Mouse (Mus musculus) cerebellum, adult 9-11 months (tissue): ENCODE results near the gene Tbc1d16.

Experiments used
- DNase-seq: peaks from one replicate; pipeline ENCODE4 v3.0.0; 2022

The Tbc1d16 gene

GRCm38 (mm10) chr11:119236354-119236753 lies 8.1 kb upstream of the Tbc1d16 start:
- no peak for DNase-seq

DNA sequence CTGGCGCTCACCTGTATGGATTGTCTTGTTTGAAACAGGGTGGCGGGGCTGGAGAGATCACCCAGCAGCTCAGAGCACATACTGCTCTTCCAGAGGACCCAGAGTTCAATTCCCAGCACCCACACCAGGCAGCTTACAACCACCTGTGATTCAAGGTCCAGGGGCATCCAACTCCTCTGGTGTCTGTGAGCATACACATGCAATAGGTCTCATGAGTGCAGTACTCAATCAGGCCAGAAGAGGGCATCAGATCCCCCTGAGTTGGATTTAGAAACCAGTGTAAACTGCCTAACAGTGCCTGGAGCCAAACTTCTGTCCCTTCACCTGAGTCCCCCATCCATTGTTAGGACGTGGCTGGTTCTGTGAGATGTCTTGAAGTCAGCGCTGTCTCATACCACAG lies 7.3 kb upstream of the Tbc1d16 start:
- DNase-seq = peak; percentile 53

- DNase-seq = no peak
These were observed 6.5 kb upstream of the Tbc1d16 start for GRCm38 (mm10) chr11:119234770-119235169.

DNA sequence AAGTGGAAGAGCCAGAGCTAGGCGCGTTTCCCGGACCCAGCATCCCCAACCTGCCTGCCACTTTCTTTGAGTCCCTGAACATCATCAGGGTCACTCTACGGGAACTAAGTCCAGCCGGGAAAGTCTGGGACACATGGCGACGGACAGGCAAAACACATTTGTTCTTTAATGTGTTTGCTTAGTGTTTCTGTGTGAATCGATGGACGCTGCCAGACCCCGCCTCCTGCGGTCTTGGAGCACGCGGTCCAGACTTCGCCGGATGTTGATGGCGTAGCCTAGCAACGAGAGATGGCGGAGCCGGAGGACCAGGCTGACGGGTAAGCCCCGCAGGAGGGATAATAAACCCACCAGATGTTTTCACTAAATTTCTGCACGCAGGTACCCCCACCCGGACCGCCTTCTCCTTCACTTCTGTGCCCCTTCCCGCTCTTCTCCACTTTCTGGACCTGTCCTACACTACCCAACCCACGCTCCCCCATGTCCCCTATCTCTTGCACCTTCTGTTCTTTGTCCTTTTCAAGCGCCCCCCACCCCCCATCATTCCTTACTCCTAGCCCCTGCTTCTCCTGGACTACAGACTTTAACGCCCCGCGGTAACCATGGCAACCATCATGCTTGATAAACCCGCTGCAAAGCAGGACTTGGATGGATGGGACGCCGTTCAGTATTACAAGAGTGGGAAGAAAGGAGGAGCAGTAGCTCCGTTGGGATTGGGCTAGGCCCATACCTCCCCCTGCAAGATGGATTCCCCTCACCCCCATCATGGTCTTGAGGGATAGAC lies 737 bp upstream of the Tbc1d16 start:
- peak; percentile 68 for DNase-seq

GRCm38 (mm10) chr11:119227591-119227990 lies 708 bp downstream of the Tbc1d16 start:
- peak; percentile 41 for DNase-seq

GRCm38 (mm10) chr11:119225634-119226033 lies 2.7 kb downstream of the Tbc1d16 start:
- DNase-seq = peak; percentile 46

- DNase-seq = no peak
These were observed 3.4 kb downstream of the Tbc1d16 start for GRCm38 (mm10) chr11:119224926-119225325.

DNA sequence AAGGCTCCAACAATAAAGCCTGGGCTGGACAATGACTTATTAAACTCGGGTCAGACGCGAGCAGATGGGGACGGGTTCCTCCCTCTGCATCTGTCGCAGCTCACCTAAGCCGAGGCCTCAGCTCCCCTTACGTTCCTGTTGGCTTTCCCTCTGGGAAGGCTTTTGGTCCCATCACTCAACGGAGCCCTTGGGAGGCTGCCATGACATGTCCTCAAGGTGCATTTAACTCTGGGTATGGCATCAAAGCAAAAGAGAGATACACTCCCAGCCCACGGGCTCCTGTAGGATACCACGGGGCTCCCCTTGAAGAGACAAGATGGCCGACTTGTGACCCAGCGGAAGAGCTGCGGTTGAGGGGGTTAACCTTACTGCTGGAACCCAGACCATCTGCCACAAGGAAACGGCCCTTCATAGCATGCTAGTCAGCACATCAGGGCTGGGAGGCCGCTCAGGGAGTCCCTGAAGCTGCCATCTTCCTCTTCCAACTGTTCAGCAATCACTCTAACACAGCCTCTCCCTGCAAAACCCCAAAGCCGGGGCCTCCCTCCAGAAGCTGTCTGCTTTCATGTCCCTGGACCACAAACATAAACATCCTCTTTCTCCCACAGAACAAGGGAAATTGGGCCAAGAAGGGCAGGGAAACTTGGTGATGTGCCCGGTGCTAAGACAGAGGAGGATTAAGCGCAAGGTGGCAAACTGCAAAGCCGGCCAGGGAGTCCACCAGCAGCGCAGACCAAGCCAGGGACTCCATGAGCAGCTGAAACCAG lies 5.0 kb downstream of the Tbc1d16 start:
- peak; percentile 62 for DNase-seq

GRCm38 (mm10) chr11:119221812-119222510 lies 6.3 kb downstream of the Tbc1d16 start:
- peak; percentile 57 for DNase-seq

DNA sequence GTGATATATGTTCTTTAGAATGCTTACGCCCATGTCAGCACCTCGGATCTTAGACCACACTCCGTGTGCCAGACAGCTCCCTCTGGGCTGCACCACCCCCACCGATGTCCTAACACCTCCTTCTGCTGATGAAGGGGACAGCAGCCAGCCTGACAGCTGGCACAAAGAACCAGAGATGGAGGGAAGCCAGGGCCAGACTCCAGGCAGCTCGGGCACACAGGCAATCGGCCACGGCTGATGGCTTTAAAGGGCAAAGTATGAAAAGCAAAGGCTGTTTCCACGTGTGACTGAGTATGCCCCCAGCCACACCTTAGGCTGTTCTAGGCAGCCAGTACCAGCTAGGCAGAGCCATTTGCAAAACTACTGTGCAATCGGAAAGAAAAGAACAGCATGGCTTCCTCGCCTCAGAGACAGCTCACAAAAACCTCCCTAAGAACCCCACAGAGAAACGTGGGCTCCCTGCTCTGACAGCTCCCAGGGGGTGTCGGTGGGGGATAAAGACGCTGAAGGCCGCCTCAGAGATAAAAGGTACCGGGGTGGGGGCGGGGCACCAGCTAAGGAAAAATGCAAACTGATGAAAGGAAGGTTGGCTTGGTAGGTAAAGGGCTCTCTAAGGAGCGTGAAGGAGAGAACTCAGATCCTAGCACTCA lies 8.4 kb downstream of the Tbc1d16 start:
- DNase-seq = peak; percentile 95

DNA sequence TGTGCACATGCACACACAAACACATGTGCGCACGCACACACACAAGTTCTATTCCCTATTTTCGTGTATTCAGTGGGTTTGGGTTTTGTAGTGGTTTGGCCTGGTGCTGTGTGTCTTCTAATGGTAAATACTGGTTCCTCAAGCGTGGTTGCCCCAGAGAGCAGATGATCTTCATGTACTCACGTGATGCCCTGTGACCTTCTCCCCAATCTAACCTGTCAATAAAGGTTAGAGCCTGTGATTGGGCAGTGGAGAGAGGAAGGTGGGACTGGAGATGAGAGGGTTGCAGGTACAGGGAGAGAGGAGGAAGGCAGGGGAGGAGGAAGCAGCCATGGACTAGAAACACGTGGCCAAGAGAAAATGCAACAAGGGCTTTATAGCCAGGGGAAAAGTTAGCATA lies 10.4 kb downstream of the Tbc1d16 start:
- no peak for DNase-seq

- DNase-seq = peak; percentile 96
These were observed 12.3 kb downstream of the Tbc1d16 start for GRCm38 (mm10) chr11:119215905-119216507.

DNA sequence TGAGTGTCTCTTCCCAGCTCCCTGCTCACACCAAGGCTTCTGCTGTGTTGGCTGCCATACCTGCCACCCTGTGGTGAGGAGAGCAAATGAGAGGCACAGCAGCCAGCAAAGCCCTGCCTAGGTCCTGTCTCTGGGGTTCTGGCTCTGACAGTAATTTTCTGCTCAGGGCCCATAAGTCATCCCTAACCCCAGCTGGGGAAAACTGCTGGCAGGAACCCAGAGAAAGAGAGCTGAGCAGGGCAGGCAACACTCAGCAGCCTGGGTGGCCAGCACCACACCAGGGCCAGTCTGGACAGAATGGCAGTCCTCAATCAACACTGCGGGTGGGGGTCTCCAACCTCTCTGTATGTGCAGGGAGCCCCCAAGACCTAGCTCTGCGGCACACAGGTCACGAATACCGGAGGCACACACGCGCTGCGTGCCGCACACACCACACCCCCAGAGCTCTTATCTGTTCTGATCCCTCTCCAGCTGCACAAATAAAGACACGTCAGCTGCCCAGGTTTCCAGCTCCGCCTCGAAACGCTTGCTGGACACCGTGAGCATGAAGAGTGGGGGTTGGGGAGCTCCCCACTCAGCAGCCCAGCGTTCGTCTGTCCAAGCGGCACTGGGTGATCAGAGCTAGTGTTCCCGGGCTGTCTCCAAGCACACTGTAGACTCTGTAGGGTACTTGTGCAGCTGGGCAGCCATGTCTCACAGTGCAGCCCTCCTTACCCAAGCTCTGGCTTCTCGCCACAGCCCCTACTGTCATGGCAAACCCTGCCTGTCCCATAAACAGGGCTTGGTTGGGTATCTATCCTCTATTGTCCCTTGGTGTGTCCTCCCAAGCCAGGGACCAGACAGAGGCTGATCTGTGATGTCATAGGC lies 13.0 kb downstream of the Tbc1d16 start:
- peak; percentile 84 for DNase-seq

DNA sequence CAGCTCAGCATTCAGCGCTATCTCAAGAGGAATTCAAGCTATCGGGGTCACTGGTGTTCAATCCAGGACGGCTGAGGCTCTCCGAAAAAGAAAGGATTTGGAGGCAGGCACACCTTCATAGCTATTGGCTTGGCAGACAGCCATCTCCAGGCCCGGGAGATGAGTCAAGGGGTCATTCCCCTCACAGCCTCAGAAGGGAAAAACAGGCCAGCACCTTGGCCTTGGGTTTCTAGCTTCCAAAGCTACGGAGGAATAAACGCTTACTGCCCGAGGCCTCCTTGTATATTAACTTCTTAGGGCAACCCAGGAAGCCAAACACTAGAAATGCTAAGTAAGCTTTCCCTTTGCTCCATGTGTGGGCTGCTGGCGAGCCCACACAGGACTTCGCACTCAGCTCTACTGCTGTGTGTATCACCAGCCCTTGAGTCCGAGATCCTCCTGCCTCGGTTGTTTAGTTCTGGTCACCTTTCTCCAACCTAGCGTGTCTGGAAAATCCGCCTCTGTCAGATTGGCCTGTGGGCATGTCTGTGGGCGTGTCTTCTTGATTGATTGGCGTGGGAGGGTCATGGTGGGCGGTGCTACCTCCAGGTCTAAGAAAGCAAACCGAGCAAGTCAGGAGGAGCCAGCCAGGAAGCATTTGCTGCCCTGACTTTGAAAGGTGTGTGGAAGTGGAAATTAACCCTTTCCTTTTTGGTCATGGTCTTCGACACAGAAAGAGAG lies 15.0 kb downstream of the Tbc1d16 start:
- peak; percentile 59 for DNase-seq

DNA sequence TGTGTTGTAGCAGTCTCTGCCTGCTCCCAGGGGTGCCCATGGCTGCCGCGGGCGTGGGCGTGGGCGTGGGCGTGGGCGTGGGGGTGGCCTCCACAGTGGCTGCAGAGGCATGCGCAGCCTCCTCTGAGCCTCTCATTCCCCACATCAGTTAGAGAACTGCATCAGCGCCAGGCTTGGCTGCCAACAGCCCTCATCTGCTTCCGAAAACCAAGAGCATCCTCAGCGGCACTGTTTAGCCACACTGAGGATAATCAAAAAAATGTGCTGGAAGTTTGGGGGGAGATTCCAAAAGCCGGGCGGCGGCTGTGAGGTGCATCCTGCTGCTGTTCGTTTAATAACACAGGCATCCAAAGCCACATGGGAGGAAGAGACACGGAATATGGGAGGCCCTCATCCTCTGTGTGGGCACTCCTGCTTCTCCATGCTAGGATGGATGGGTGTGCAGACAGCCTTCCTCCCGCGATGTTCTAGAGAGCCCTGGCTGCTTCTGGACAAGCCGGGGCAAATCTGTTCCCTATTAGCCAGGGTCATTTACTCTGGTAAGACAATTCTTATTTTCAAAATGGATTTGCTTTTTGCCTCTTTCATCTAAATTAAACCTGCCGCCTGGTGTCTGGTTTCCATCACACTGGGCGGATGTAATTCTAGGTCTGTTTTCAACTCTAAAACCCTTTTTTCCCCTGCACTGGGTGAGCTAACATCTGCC lies 16.5 kb downstream of the Tbc1d16 start:
- DNase-seq = peak; percentile 54

DNA sequence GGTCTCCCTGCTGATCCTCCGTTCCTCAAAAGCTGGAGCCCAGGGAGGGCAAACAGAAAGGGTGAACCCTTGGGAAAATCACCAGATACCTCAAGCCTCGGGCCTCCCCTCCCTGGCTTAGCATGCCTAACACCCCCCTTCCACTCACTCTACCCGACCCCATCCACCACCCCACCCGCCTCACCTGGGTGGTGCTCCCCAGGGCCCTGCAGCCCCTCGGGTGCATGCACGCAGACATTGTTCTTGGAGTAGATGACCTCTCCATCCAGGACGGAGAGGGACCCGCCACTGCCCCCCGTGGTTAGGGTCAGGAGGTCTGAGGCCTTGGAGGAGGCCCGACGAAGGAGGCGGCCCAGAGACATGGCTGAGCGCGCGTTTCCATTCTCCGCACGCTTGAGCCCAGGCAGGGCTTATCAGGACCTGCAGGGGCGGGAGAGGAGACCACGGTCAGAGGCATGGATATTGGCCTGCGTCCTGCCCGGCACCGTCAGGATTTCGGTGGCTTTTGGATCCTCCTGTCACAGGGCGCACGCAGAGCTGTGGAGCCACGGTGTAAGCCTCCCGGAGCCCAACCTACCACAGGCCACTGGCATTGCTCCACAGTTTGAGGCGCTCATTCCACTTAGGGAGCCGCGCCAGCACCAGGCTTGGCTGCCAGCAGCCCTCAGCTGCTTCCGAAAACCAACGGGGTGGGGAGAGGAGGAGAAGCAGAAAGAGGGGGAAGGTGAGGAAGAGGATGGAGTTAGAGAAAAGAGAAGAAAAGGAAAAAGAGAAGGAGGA lies 17.8 kb downstream of the Tbc1d16 start:
- peak; percentile 95 for DNase-seq

- DNase-seq = peak; percentile 91
These were observed 18.8 kb downstream of the Tbc1d16 start for GRCm38 (mm10) chr11:119209371-119210025.

GRCm38 (mm10) chr11:119208870-119209370 lies 19.4 kb downstream of the Tbc1d16 start:
- no peak for DNase-seq

- DNase-seq = peak; percentile 50
These were observed 20.3 kb downstream of the Tbc1d16 start for GRCm38 (mm10) chr11:119207986-119208385.
